Mouse (Mus musculus): ENCODE data around the gene Rsrc1.

- TF ChIP-seq CTCF (IDR thresholded peaks at IDR 0.05; ENCODE audit: control insufficient read depth, insufficient read depth, insufficient replicate concordance, low read depth, low read length) (no peak), POLR2A (IDR thresholded peaks at IDR 0.05; ENCODE audit: control insufficient read depth, low read depth, low read length) (no peak)
These were observed 2.3 kb downstream of the Rsrc1 start for GRCm38 (mm10) chr3:66983481-66983880.

Measured in testis, adult 2 months (tissue).